Mouse (Mus musculus): ENCODE data around the gene Prdm16. TPM values are rescaled to one million over a fixed set of nuclear protein-coding genes. Genes with fewer than 3 reads are reported as not detected.
A peak's percentile ranks its signal among the peaks of the same experiment; 100 is the strongest.

The Prdm16 gene
- polyA plus RNA-seq, 1 experiment, result 6.0 TPM

DNA sequence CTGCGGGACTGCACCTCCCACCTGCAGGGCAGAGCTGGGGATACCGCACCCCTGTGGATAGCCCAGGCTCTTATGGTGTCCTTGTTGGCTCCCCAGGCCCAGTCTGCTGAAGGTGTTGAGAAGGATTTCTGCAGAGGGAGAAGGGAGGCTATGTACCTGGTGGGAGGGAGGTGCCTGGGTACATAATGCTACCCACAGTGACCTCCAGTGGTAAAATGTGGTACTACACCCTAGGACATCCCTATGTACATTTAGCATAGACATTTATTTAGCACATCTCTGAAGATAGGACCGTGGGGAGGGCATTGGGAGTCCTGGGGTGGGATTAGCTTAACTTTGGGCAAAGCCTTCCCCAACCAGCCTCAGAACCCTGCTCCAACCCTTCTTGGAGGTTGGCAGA lies 363.7 kb downstream of the Prdm16 start:
- Histone ChIP-seq H3K4me3 (replicated peaks; ENCODE audit: insufficient read depth, low read depth, low read length) (no peak overlapping the region), H3K4me1 (ENCODE audit: control insufficient read depth, insufficient read depth, low read length) (peaks cover 4% of the 10 kb centered on the region; the same call in 1 of the 2 replicates), H3K27me3 (ENCODE audit: control insufficient read depth, insufficient read depth, low read length) (no peaks in the 10 kb centered on the region), H3K27ac (ENCODE audit: insufficient read depth, low read length) (no peak overlapping the region)
- 51% methylated on average over 3 of the region's 3 CpGs for WGBS
- DNase-seq, result peak in 1 of 2 experiments; percentile 10
- TF ChIP-seq POLR2A (IDR thresholded peaks at IDR 0.05; ENCODE audit: borderline replicate concordance, insufficient read depth, low read length), result no peak
- TF ChIP-seq CTCF (IDR thresholded peaks at IDR 0.05; ENCODE audit: borderline replicate concordance, insufficient read depth, low read depth, low read length), result peak; percentile 58

DNA sequence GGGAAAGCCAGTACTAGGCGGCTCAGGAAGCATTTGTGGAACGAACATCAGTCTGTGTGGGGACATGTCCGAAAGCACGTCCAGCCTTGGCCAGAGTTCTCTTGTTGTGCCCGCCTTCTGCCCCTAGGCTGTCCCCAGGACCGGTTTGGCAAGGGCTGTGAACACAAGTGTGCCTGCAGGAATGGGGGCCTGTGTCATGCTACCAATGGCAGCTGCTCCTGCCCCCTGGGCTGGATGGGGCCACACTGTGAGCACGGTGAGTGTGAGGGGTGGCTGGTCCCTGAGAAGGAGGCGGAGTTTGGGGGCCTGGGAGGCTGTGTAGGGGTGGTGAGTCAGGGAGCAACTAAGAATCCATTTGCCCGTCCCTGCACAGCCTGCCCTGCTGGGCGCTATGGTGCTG lies 367.2 kb downstream of the Prdm16 start:
- no peak for DNase-seq
- H3K27ac ChIP-seq (ENCODE audit: insufficient read depth, low read length), result no peak overlapping the region
- no peaks in the 10 kb centered on the region for H3K27me3 ChIP-seq (ENCODE audit: control insufficient read depth, insufficient read depth, low read length)
- H3K4me3 ChIP-seq (replicated peaks; ENCODE audit: insufficient read depth, low read depth, low read length), result no peak overlapping the region
- no peak for TF ChIP-seq POLR2A (IDR thresholded peaks at IDR 0.05; ENCODE audit: borderline replicate concordance, insufficient read depth, low read length)
- no peak for TF ChIP-seq CTCF (IDR thresholded peaks at IDR 0.05; ENCODE audit: borderline replicate concordance, insufficient read depth, low read depth, low read length)
- H3K4me1 ChIP-seq (ENCODE audit: control insufficient read depth, insufficient read depth, low read length), result peaks cover 17% of the 10 kb centered on the region
- 71% methylated on average over 10 of the region's 10 CpGs for WGBS

DNA sequence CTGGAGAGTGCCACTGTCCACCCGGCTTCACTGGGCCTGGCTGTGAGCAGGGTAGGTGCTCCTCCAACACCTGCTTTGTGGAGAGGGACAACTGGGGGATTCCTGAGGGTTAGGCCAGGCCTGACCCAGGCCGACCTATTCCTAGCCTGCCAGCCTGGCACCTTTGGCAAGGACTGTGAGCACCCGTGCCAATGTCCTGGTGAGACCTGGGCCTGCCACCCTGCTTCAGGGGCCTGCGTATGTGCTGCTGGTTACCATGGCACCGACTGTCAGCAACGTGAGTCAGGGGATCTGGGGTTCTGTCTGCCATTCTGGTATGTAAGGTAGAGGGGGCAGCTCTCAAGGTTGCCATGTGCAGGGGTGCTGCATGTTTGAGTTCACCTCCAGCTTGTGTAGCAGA lies 369.2 kb downstream of the Prdm16 start:
- H3K4me3 ChIP-seq (replicated peaks; ENCODE audit: insufficient read depth, low read depth, low read length), result no peak overlapping the region
- no peak for TF ChIP-seq POLR2A (IDR thresholded peaks at IDR 0.05; ENCODE audit: borderline replicate concordance, insufficient read depth, low read length)
- WGBS, result 22% methylated on average over 6 of the region's 6 CpGs
- no peaks in the 10 kb centered on the region for H3K27me3 ChIP-seq (ENCODE audit: control insufficient read depth, insufficient read depth, low read length)
- H3K4me1 ChIP-seq (ENCODE audit: control insufficient read depth, insufficient read depth, low read length), result peaks cover 17% of the 10 kb centered on the region
- H3K27ac ChIP-seq (ENCODE audit: insufficient read depth, low read length), result no peak overlapping the region
- DNase-seq, result peak; percentile 31 to 32

Other genes starting within 250 kb of the Prdm16 start
- gene Actrt2, start 31.0 kb upstream of the Prdm16 start, polyA plus RNA-seq (2012; rRNA removed), result not detected in 2 replicates
- 1.5 and 2.6 TPM in 2 replicates for gene Ttc34, start 200.6 kb upstream of the Prdm16 start, polyA plus RNA-seq (2012; rRNA removed)
- 2.7 and 3.3 TPM in 2 replicates for gene Mmel1, start 232.7 kb upstream of the Prdm16 start, polyA plus RNA-seq (2012; rRNA removed)

Data from cerebellum, adult 2 months (tissue).